Mouse (Mus musculus) cerebellum, adult 9-11 months (tissue): ENCODE results near the gene Cul1.

ENCODE experiments used
- DNase-seq: peaks from one replicate; pipeline ENCODE4 v3.0.0; 2022

The Cul1 gene

GRCm38 (mm10) chr6:47494562-47494961 is 41.4 kb downstream of the Cul1 start:
- no peak for DNase-seq

GRCm38 (mm10) chr6:47520030-47520429 is 66.8 kb downstream of the Cul1 start:
- DNase-seq: no peak

- DNase-seq: no peak
Observed at GRCm38 (mm10) chr6:47522431-47522830, 69.2 kb downstream of the Cul1 start.

- no peak for DNase-seq
Observed at GRCm38 (mm10) chr6:47525041-47525440, 71.8 kb downstream of the Cul1 start.

GRCm38 (mm10) chr6:47526446-47526845 is 73.2 kb downstream of the Cul1 start:
- DNase-seq: no peak

- no peak for DNase-seq
Observed at GRCm38 (mm10) chr6:47527129-47527528, 73.9 kb downstream of the Cul1 start.

GRCm38 (mm10) chr6:47527655-47528054 is 74.5 kb downstream of the Cul1 start:
- DNase-seq: no peak

- DNase-seq: no peak
Observed at GRCm38 (mm10) chr6:47532547-47532946, 79.3 kb downstream of the Cul1 start.

GRCm38 (mm10) chr6:47535333-47535732 is 82.1 kb downstream of the Cul1 start:
- DNase-seq: no peak

- DNase-seq: no peak
Observed at GRCm38 (mm10) chr6:47552280-47552679, 99.1 kb downstream of the Cul1 start.

GRCm38 (mm10) chr6:47559287-47559686 is 106.1 kb downstream of the Cul1 start:
- no peak for DNase-seq

GRCm38 (mm10) chr6:47560407-47560806 is 107.2 kb downstream of the Cul1 start:
- DNase-seq: no peak

GRCm38 (mm10) chr6:47560846-47561245 is 107.6 kb downstream of the Cul1 start:
- DNase-seq: no peak

GRCm38 (mm10) chr6:47561426-47561825 is 108.2 kb downstream of the Cul1 start:
- no peak for DNase-seq

GRCm38 (mm10) chr6:47565326-47566035 is 112.3 kb downstream of the Cul1 start:
- DNase-seq: no peak

- DNase-seq: no peak
Observed at GRCm38 (mm10) chr6:47572887-47573286, 119.7 kb downstream of the Cul1 start.
